Mouse (Mus musculus): Measurements from ENCODE around the gene Sppl2b. TPM values are rescaled to one million over a fixed set of nuclear protein-coding genes. Genes with fewer than 3 reads are reported as not detected.

The Sppl2b gene
- polyA plus RNA-seq (2012; rRNA removed) = 111 and 118 TPM in 2 replicates

DNA sequence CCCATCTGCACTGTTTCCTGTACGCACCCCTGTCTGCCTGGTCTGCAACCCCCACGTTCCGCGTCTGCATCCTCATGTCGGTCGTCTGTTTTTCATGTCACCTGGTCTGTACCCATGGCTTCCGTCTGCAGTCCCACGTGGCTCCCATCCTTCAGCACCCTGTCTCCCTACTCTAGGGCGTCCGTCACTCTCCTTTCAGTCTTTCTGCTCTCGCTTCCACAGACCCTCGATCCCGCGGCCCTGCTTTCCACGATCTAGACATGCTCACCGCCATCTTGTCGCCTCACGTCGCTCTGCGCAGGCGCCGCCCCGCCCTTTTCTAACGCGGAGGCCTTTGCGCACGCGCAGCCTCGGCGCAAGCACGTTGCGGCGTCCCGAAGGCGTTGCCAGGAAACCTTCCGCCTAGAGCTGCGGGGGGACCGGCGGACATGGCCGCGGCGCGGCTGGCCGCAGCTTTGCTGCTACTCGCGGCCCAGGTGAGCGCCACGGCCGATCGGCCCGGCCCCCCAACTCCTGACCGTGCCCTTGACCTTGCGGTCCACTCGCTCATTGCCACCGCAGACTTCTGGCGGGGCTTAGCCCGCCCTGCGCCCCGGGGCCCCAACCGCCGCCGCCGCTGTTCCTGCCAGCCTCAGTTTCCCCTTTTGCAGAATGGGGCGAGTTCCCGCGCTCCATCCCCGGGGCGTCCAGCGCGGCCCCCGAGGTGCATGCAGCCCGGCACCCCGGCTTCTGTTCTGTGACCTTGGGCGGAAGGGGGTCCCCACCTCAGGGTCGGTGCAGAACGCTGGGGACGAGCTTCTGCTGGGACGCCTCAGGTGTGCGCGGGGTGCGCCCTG, at the start of gene Sppl2b, which contains the start of gene Lsm7:
TSS of gene Sppl2b (plus strand) at position 363 of the 836 bp plus-strand sequence.
TSS of gene Lsm7 (minus strand) at position 297 of the 836 bp plus-strand sequence.

DNA sequence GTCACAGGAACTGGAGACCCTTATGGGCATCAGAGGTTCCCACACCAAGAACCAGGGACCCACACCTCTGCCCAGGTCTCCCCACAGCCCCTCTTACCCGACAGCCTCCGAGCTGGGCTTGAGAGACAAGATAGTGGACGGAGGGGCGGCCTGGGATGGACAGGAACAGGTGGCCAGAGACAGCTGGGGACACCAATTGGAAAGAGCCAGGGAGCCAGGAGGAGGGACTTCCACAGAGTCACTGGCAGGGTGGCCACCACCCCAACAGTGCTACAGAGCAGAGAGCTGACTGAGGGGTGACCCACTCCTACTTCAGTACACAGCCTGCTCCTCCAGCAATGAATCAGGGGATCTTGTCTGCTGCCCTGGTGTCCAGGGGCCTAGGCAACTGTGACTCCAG, 41.7 kb upstream of the Sppl2b start, which contains the start of gene Jsrp1:
TSS of gene Jsrp1 (minus strand) at position 133 of the 400 bp plus-strand sequence.

DNA sequence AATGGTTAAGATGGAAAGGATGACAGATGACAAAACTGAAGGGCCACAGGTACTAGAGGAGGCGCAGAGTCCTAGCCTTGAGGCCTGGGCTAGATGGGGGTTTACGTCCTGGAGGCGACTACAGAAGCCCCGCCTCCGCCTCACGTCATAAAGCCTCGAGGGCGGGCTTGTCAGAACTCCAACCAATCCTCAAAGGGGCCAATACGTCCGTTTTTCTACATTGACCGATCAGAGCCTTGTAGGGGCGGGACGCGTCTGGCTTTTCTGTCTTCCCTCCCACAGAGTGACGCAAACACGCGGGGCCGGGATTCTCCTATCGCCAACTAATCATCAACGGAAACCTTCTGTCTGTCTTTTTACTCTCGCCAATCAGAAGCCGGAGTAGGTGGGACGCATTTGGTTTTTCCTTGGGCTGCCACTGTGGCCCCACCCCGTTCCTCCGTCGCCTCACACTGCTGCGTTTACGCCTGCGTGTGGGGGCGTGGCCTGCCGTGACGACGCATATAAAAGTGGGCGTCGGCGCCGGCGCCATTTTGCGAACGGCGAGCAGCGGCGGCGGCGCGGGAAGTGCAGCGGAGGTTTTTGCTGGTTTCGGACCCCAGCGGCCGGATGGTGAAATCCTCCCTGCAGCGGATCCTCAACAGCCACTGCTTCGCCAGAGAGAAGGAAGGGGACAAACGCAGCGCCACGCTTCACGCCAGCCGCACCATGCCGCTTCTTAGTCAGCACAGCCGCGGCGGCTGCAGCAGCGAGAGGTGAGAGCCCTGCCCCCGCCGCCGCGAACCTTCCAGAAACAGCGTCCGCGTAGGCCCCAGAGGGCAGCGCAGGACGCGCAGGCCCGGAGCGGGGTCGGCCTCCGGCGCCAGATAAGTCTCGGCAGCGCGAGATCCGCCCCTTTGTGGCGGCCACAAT, 28.7 kb upstream of the Sppl2b start, which contains the start of gene Oaz1:
TSS of gene Oaz1 (plus strand) at position 506 of the 912 bp plus-strand sequence.

DNA sequence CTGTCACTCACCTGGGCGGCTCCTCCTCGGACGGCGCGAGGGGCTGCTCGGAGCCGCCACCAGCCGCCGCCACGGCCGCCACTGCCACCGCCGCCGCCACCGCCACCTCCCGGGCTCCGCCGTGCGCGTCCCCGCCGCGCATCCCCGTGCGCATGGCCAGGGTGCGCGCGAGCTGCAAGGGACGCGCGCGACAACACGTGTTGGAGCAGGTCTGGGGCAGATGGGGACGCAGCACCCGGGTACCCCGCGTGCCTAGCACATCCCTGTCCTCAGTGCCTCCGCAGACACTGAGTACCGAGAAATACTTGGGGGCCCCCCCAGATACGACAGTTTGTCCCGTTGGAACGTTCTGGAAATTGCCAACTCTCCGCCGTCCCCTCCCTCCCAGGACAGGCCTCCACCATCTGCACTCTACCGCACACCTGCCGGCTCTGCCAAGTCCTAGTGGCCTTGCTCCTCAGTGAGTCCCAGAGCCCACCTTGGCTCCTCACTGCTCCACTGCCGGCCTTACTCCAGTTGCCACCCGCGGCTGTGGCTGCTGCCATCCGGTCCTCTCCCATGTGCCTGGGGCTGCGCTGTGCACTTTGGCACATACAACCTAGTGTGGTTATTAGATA, 11.0 kb upstream of the Sppl2b start, which contains the start of gene Lingo3:
TSS of gene Lingo3 (minus strand) at position 109 of the 617 bp plus-strand sequence.

DNA sequence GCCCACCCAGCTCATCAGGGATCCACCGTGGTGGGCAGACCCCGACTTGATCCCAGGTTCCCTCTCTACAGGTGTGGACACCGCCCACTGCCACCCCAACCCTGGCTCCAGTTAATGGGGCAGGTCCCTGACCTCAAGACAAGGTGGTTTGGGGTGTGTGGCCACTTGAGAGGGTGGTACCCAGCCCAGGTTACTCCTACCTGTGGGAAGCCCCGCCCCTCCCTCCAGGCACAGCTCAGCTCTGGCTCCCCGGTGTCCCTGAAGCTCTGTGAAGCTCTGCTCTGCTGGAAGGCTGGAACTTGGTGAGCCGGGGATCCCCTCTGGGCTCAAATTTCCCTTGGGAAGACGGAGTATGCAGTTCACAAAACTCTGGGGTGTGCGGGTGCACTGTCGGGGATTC, 16.5 kb downstream of the Sppl2b start, which contains the start of gene Tmprss9:
TSS of gene Tmprss9 (plus strand) at position 268 of the 400 bp plus-strand sequence.

DNA sequence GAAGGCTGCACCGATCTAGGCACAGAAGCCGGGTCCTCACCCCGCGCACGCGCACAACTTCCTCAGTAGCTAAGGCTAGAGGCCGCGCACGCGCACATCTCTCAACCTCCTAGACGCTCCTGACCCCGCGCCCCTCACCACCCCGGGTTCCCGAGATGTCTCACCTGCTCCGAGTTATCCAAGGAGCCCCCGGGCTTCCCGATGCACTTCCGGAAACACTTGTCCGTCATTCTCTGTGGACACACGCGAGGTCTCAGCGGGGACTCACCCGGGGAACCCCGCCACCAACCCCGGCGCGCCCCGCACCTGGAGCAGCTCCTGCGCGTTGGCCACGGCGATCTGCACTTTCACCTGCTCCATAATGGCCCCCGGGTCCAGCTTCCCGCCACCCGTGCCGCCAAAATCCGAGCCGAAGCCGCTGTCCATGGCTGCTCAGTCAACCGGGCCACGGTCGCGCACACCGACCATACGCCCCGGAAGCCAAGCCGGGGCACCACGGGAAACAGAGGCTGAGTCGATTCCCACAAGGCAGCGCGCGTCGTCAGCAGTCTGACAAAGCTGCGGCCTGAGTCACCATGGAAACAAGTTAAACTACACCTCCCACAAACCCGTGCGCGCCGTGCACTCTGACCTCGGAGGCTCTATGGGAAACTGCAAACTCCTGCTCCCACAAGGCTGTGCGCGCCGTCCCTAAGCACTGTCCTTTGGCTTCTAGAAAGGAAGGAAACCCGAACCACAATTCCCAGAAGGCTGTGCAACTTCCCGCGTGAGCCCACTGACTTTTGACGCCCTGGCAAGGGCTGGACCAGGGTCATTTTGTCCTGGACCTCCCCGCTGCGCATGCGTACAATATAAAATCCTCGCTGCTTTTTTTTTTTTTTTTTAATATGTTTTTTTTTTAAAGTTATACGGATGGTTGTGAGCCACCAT, 45.5 kb downstream of the Sppl2b start, which contains the start of gene Timm13:
TSS of gene Timm13 (minus strand) at position 652 of the 930 bp plus-strand sequence.

DNA sequence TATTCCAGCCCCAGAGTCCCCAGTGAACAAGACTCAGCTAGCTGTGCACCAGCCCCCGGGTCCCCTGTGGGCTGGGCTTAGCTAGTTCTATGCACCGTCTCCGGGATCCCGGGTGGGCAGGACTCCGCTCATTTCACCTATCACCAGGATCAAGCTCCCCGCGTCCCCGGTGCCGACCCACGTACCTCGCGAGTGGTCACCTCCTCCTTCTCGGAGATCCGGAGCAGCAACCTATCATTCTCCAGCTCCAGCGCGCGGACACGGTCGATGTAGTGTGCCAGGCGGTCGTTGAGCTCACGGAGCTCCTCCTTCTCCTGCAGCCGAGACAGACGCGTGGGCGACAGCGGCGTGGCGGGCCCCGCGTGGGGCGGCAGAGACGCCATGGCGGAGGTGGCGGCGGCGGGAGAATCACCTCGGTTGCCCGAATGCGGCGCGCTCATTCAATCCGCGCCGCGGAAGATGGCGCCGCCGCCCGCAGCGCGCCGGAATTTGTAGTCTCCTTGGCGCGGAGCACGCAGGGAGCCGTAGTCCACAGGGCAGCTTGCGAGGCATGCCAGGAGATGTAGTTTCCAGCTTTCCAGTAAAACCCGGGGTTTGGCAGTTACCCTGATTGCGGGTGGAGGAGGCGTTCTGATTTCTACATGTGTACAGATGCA, 62.8 kb downstream of the Sppl2b start, which contains the start of gene Lmnb2:
TSS of gene Lmnb2 (minus strand) at position 467 of the 656 bp plus-strand sequence.

Other genes with a start within 250 kb of the Sppl2b start
- gene Gm49322, start 249.3 kb upstream of the Sppl2b start, polyA plus RNA-seq (2012; rRNA removed) = 3.7 and 4.2 TPM in 2 replicates
- gene Csnk1g2, start 232.4 kb upstream of the Sppl2b start, polyA plus RNA-seq (2012; rRNA removed) = 179 and 190 TPM in 2 replicates
- 67.4 and 77.7 TPM in 2 replicates for gene Btbd2, start 198.2 kb upstream of the Sppl2b start, polyA plus RNA-seq (2012; rRNA removed)
- gene Mknk2, start 177.2 kb upstream of the Sppl2b start, polyA plus RNA-seq (2012; rRNA removed) = 72.1 and 74.4 TPM in 2 replicates
- 33.3 and 34.2 TPM in 2 replicates for gene Mob3a, start 153.3 kb upstream of the Sppl2b start, polyA plus RNA-seq (2012; rRNA removed)
- 82.4 and 83.5 TPM in 2 replicates for gene Izumo4, start 153.1 kb upstream of the Sppl2b start, polyA plus RNA-seq (2012; rRNA removed)
- gene Ap3d1, start 113.0 kb upstream of the Sppl2b start, polyA plus RNA-seq (2012; rRNA removed) = 155 and 167 TPM in 2 replicates
- gene Dot1l, start 100.1 kb upstream of the Sppl2b start, polyA plus RNA-seq (2012; rRNA removed) = 28.5 and 36.1 TPM in 2 replicates
- 60.0 and 71.0 TPM in 2 replicates for gene Sf3a2, start 57.1 kb upstream of the Sppl2b start, polyA plus RNA-seq (2012; rRNA removed)
- 107 TPM in 2 replicates for gene Plekhj1, start 56.6 kb upstream of the Sppl2b start, polyA plus RNA-seq (2012; rRNA removed)
- 1.5 and 1.9 TPM in 2 replicates for gene Amh, start 50.0 kb upstream of the Sppl2b start, polyA plus RNA-seq (2012; rRNA removed)
- gene Jsrp1, start 41.8 kb upstream of the Sppl2b start, polyA plus RNA-seq (2012; rRNA removed) = 0.63 and 2.8 TPM in 2 replicates
- 634 and 715 TPM in 2 replicates for gene Oaz1, start 28.6 kb upstream of the Sppl2b start, polyA plus RNA-seq (2012; rRNA removed)
- 14.4 and 14.9 TPM in 2 replicates for gene Lingo3, start 11.2 kb upstream of the Sppl2b start, polyA plus RNA-seq (2012; rRNA removed)
- 352 and 380 TPM in 2 replicates for gene Lsm7, start 66 bp upstream of the Sppl2b start, polyA plus RNA-seq (2012; rRNA removed)
- gene Tmprss9, start 16.6 kb downstream of the Sppl2b start, polyA plus RNA-seq (2012; rRNA removed) = 0.26 and 0.32 TPM in 2 replicates
- gene Timm13, start 45.7 kb downstream of the Sppl2b start, polyA plus RNA-seq (2012; rRNA removed) = 206 and 221 TPM in 2 replicates
- 54.5 and 57.9 TPM in 2 replicates for gene Lmnb2, start 63.0 kb downstream of the Sppl2b start, polyA plus RNA-seq (2012; rRNA removed)
- 8.2 and 10.9 TPM in 2 replicates for gene Gadd45b, start 74.8 kb downstream of the Sppl2b start, polyA plus RNA-seq (2012; rRNA removed)
- gene Gng7, start 159.7 kb downstream of the Sppl2b start, polyA plus RNA-seq (2012; rRNA removed) = 37.5 and 53.7 TPM in 2 replicates
- 63.0 and 72.2 TPM in 2 replicates for gene Diras1, start 170.4 kb downstream of the Sppl2b start, polyA plus RNA-seq (2012; rRNA removed)
- 68.4 and 75.8 TPM in 2 replicates for gene Slc39a3, start 182.2 kb downstream of the Sppl2b start, polyA plus RNA-seq (2012; rRNA removed)
- gene Sgta, start 204.9 kb downstream of the Sppl2b start, polyA plus RNA-seq (2012; rRNA removed) = 265 and 268 TPM in 2 replicates
- gene Thop1, start 214.8 kb downstream of the Sppl2b start, polyA plus RNA-seq (2012; rRNA removed) = 75.2 and 75.3 TPM in 2 replicates
- 0.40 and 0.48 TPM in 2 replicates for gene Creb3l3, start 243.6 kb downstream of the Sppl2b start, polyA plus RNA-seq (2012; rRNA removed)